Mouse (Mus musculus) testis, adult 2 months (tissue): Measurements from ENCODE around the gene Hist1h2bq. TPM values are rescaled to one million over a fixed set of nuclear protein-coding genes. Genes with fewer than 3 reads are reported as not detected.

ENCODE experiments used
- H3K27ac ChIP-seq: fragments of 200-500 bp; 2 replicates; pipeline ENCODE4 v1.5.1; 2012; ENCODE audit warnings: low read depth, low read length; ENCODE audit not compliant: control insufficient read depth, insufficient read depth
- H3K27me3 ChIP-seq: fragments of 200-500 bp; 2 replicates; pipeline ENCODE4 v1.6.1; 2012; ENCODE audit warnings: mild to moderate bottlenecking, low read length, moderate library complexity; ENCODE audit not compliant: control insufficient read depth, insufficient read depth
- H3K36me3 ChIP-seq: fragments of 200-500 bp; 2 replicates; pipeline ENCODE4 v1.6.1; 2012; ENCODE audit warnings: mild to moderate bottlenecking, low read length; ENCODE audit not compliant: control insufficient read depth, insufficient read depth
- H3K4me1 ChIP-seq: fragments of 200-500 bp; 2 replicates; pipeline ENCODE4 v1.6.1; 2012; ENCODE audit warnings: low read length; ENCODE audit not compliant: control insufficient read depth, insufficient read depth
- H3K4me3 ChIP-seq: fragments of 200-500 bp; 2 replicates; pipeline ENCODE4 v1.5.1; 2012; ENCODE audit warnings: low read depth, mild to moderate bottlenecking, low read length, moderate library complexity, mixed read lengths; ENCODE audit not compliant: control insufficient read depth
- CTCF ChIP-seq: fragments of 200-500 bp; IDR thresholded peaks from 2 replicates; pipeline ENCODE4 v1.5.1; 2012; ENCODE audit warnings: low read depth, mild to moderate bottlenecking, inconsistent platforms, low read length, moderate library complexity; ENCODE audit not compliant: control insufficient read depth, insufficient read depth, insufficient replicate concordance
- POLR2A ChIP-seq: fragments of 200-500 bp; IDR thresholded peaks from 2 replicates; pipeline ENCODE4 v1.6.1; 2012; ENCODE audit warnings: low read depth, mild to moderate bottlenecking, inconsistent platforms, low read length, moderate library complexity; ENCODE audit not compliant: control insufficient read depth
- polyA plus RNA-seq: library from polyadenylated mRNA; depleted of rRNA; stranded (reverse); fragments of >200 nt; gene quantifications from 2 replicates; pipeline ENCODE4 v1.2.3, GENCODE M21; 2012; rRNA removed

Hist1h2bq gene
- polyA plus RNA-seq, 1 experiment, result 32.6 TPM

GRCm38 (mm10) chr13:21778814-21779766, 30.9 kb downstream of the Hist1h2bq start:
- H3K4me1 ChIP-seq, result peaks cover 17% of the 10 kb centered on the region
- TF ChIP-seq POLR2A, result no peak
- TF ChIP-seq CTCF, result no peak
- H3K27me3 ChIP-seq, result peaks cover 2% of the 10 kb centered on the region; the same call in 1 of the 2 replicates
- peak overlapping the region; percentile 70 for H3K27ac ChIP-seq
- no peaks in the 10 kb centered on the region for H3K36me3 ChIP-seq
- H3K4me3 ChIP-seq, result peak overlapping the region; percentile 82

Other genes starting within 250 kb of the Hist1h2bq start
- gene Olfr1364, start 228.4 kb downstream of the Hist1h2bq start, polyA plus RNA-seq, result not detected in 2 replicates
- not detected in 2 replicates for gene Olfr1362, start 196.2 kb downstream of the Hist1h2bq start, polyA plus RNA-seq
- 0.04 TPM in 1 of 2 replicates, not detected in the other for gene Olfr11, start 167.7 kb downstream of the Hist1h2bq start, polyA plus RNA-seq
- 0.19 TPM in 1 of 2 replicates, not detected in the other for gene Olfr1361, start 146.8 kb downstream of the Hist1h2bq start, polyA plus RNA-seq
- 0.07 TPM in 1 of 2 replicates, not detected in the other for gene Olfr1360, start 132.8 kb downstream of the Hist1h2bq start, polyA plus RNA-seq
- 0.35 and 0.38 TPM in 2 replicates for gene Olfr1359, start 112.1 kb downstream of the Hist1h2bq start, polyA plus RNA-seq
- 3.2 and 3.6 TPM in 2 replicates for gene Hist1h2bl, start 94.1 kb downstream of the Hist1h2bq start, polyA plus RNA-seq
- 2.0 and 6.1 TPM in 2 replicates for gene Hist1h2ai, start 93.8 kb downstream of the Hist1h2bq start, polyA plus RNA-seq
- gene Hist1h3h, start 92.5 kb downstream of the Hist1h2bq start, polyA plus RNA-seq, result 14.7 and 20.5 TPM in 2 replicates
- gene Hist1h2bm, start 88.2 kb downstream of the Hist1h2bq start, polyA plus RNA-seq, result 6.1 and 6.2 TPM in 2 replicates
- gene Hist1h4j, start 75.1 kb downstream of the Hist1h2bq start, polyA plus RNA-seq, result 6.1 and 7.6 TPM in 2 replicates
- gene Hist1h4k, start 59.7 kb downstream of the Hist1h2bq start, polyA plus RNA-seq, result 37.3 and 40.8 TPM in 2 replicates
- 2.4 and 3.9 TPM in 2 replicates for gene Hist1h2ak, start 56.4 kb downstream of the Hist1h2bq start, polyA plus RNA-seq
- 2.3 and 3.0 TPM in 2 replicates for gene Hist1h2bn, start 56.1 kb downstream of the Hist1h2bq start, polyA plus RNA-seq
- 0.36 TPM in 1 of 2 replicates, not detected in the other for gene Hist1h1b, start 29.6 kb downstream of the Hist1h2bq start, polyA plus RNA-seq
- gene Hist1h3i, start 26.8 kb downstream of the Hist1h2bq start, polyA plus RNA-seq, result 5.8 and 7.4 TPM in 2 replicates
- gene Hist1h2an, start 23.0 kb downstream of the Hist1h2bq start, polyA plus RNA-seq, result 1.8 and 2.1 TPM in 2 replicates
- 155 and 156 TPM in 2 replicates for gene Hist1h2bp, start 22.7 kb downstream of the Hist1h2bq start, polyA plus RNA-seq
- not detected in 2 replicates for gene Hist1h2ao, start 268 bp upstream of the Hist1h2bq start, polyA plus RNA-seq
- not detected in 2 replicates for gene Hist1h4m, start 1.5 kb upstream of the Hist1h2bq start, polyA plus RNA-seq
- gene Hist1h4n, start 22.0 kb upstream of the Hist1h2bq start, polyA plus RNA-seq, result 32.2 and 38.8 TPM in 2 replicates
- 7.4 and 12.0 TPM in 2 replicates for gene Hist1h2ap, start 23.3 kb upstream of the Hist1h2bq start, polyA plus RNA-seq
- gene Hist1h2br, start 23.5 kb upstream of the Hist1h2bq start, polyA plus RNA-seq, result 26.8 and 30.6 TPM in 2 replicates
- gene Zfp184, start 134.9 kb upstream of the Hist1h2bq start, polyA plus RNA-seq, result 2.7 and 2.8 TPM in 2 replicates
- gene Pom121l2, start 171.0 kb upstream of the Hist1h2bq start, polyA plus RNA-seq, result 128 and 157 TPM in 2 replicates
- gene Prss16, start 199.5 kb upstream of the Hist1h2bq start, polyA plus RNA-seq, result 0.05 and 0.22 TPM in 2 replicates
- 1.8 and 3.7 TPM in 2 replicates for gene Hist1h2ah, start 225.4 kb upstream of the Hist1h2bq start, polyA plus RNA-seq
- gene Hist1h2bk, start 225.7 kb upstream of the Hist1h2bq start, polyA plus RNA-seq, result 10.0 and 11.3 TPM in 2 replicates
- 3.7 and 6.6 TPM in 2 replicates for gene Hist1h4i, start 231.2 kb upstream of the Hist1h2bq start, polyA plus RNA-seq
- 4.8 and 6.5 TPM in 2 replicates for gene Hist1h2ag, start 232.7 kb upstream of the Hist1h2bq start, polyA plus RNA-seq
- 7.9 and 8.5 TPM in 2 replicates for gene Hist1h2bj, start 233.0 kb upstream of the Hist1h2bq start, polyA plus RNA-seq